Mouse (Mus musculus): ENCODE results near the gene Arpc1b.

The Arpc1b gene

GRCm38 (mm10) chr5:145165184-145165583 lies 51.2 kb downstream of the Arpc1b start:
- no peak for DNase-seq (ENCODE audit: low spot score)

- DNase-seq (ENCODE audit: low spot score) = peak; percentile 97
Measured at GRCm38 (mm10) chr5:145166536-145167305, 52.7 kb downstream of the Arpc1b start, which contains the start of the genes Ptcd1 and Cpsf4. Gene Ptcd1, minus strand, starts transcription at chr5:145167108. Gene Cpsf4, plus strand, starts transcription at chr5:145167213.

GRCm38 (mm10) chr5:145167306-145167661 lies 53.3 kb downstream of the Arpc1b start:
- DNase-seq (ENCODE audit: low spot score) = no peak

- DNase-seq (ENCODE audit: low spot score) = no peak
Measured at GRCm38 (mm10) chr5:145178461-145178980, 64.5 kb downstream of the Arpc1b start.

Data from ovary, adult 18-20 months (tissue).